Mouse (Mus musculus) embryo, embryonic 11.5 days (tissue): ENCODE measurements around the gene Tm9sf1.

ENCODE experiments used
- DNase-seq: peaks from one replicate; pipeline ENCODE4 v3.0.0-alpha.2; 2012; ENCODE audit warnings: low read depth, low spot score

Gene Tm9sf1

DNA sequence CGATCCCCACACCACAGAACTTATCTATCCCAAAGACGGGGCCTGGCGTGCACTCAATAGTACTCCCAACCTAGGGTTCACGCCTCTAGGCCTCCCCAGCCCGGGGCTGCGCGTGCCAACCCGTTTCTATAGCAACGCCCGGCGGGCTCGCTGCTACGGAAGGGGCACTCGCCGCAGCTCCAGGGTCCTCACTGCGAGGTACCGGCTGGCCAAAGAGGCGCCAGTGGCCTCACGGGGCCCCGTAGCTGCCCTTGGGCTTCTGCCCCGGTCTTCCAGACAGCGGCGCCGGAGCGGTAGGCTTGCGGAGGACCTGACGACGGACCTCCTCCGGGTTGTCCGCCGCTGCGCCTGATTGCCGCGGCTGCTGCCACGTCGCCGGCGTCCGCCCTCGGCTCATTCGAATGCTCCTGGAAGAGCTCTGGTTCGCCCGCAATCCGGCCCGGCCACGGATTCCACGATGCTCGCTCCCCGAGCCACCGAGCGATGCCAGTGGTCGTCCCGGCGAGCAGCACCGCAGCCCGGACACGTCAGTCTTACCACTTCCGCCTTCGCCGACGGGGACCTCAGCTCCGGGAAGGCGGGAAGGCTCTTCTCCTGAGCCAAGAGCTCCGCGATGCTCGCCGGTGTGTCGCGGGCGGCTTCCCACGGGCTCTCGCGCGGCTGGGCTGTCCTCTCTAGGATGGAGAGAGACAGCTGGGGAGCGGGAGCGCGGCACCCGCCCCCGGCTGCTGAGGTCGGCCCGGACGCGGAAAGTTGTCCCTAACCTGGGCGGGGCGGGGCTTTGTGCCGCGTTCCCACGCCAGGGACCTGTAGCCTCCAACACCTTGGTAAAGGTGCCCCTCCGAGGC is at the start of gene Tm9sf1:
Gene Tm9sf1 (minus strand): TSS at position 747 of the 848 bp plus-strand sequence.
- DNase-seq = peak; percentile 68

DNA sequence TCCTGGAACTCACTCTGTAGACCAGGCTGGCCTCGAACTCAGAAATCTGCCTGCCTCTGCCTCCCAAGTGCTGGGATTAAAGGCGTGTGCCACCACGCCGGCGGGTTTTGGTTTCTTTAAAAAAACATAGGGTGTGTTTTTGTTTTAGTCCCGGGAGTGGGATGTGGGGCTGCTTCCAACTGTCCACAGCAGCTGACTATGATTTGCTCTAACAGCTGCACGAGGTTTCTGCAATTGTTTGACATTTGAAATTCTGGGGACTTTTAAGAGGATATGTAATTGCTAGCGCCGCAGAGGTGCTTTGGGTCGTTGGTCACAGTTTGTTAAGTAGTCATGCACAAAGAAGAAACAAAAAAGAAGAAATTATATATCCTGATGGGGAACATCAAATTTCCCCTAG is 45.8 kb upstream of the Tm9sf1 start:
- no peak for DNase-seq

DNA sequence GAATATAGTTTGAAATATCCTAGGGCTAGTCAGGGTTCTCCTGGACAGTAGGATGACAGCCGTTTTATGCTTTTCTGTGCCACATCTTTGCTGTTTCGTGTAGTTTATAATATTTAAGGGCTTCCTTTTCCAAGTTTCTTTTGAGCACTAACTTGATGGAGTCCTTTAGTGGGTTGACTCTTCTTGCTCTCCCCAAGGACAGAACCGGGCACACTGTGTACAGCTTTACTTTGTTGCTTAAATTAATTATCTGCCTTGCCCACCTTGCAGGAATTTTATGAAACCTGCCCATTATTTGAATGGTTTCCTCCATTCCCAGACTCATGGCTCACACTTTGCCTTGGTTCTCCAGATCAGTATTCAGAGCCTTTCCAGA is 38.5 kb upstream of the Tm9sf1 start:
- DNase-seq = no peak

GRCm38 (mm10) chr14:55681160-55682117 is 37.8 kb upstream of the Tm9sf1 start, which contains the start of gene Tinf2:
Gene Tinf2 (minus strand): TSS chr14:55681820.
- DNase-seq = peak; percentile 96

DNA sequence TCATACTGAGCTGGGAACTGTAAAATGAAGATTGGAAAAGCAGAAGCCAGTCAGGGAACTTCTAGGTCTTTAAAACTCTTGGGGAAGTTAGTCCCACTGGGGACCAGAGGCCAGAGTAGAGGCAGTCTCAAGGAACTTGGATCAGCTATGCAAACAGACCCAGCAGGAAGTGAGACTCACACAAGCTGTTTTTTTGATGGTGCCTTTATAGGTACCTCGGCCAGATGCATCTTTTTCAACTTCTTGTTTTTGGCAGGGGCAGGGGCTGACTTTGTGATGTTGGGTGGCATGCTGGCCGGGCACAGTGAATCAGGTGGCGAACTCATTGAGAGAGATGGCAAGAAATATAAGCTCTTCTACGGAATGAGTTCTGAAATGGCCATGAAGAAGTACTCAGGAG is 34.0 kb upstream of the Tm9sf1 start:
- no peak for DNase-seq

- no peak for DNase-seq
Observed at GRCm38 (mm10) chr14:55672741-55673060, 29.1 kb upstream of the Tm9sf1 start.

DNA sequence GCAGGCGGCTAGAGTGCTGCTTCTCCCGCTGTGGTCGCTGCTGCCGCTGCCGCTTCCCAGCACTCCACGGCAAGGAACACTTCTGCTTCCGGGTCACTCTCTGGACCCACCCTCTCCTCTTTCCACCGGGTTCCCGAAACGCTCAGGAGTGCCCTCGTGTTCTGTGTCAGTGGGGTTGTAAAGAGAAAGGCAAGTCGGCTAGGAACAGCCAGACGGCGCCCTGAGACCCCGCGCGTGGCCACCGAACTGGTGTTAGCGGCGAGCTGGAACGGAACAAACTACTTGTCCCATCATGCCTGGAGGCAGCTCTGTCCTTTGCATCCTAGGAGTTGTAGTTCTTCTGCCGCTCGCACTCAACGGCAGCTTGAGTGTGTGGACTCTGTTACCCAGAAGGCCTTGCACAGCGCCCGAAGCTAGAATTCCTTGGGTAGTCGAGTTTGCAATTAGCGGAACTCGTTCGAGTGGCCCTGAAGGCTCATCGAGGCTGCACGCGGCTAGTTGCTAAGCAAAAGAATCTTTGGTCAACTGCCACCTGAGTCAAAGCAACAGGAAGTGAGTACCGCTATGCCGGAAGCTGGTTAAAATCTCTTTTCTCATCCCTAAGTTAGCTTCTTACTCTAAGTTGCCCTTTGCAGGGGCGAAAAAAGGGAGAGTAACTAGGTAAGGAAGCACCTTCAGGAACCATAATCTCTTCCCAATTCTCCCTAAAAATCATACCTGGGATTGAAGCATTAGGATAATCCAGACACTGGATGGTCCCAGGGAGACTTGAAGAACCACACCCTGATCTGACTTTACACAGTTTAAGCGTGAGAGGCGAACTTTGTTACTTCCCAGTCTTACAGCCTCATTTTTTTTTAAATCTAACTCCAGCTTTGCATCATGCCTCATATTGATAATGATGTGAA is 28.5 kb upstream of the Tm9sf1 start, which contains the start of the genes Gmpr2 and Nedd8:
Gene Gmpr2 (plus strand): TSS at position 109 of the 908 bp plus-strand sequence.
Gene Nedd8 (minus strand): TSS at position 292 of the 908 bp plus-strand sequence.
- DNase-seq = peak; percentile 85

GRCm38 (mm10) chr14:55671486-55671832 is 27.9 kb upstream of the Tm9sf1 start:
- no peak for DNase-seq

DNA sequence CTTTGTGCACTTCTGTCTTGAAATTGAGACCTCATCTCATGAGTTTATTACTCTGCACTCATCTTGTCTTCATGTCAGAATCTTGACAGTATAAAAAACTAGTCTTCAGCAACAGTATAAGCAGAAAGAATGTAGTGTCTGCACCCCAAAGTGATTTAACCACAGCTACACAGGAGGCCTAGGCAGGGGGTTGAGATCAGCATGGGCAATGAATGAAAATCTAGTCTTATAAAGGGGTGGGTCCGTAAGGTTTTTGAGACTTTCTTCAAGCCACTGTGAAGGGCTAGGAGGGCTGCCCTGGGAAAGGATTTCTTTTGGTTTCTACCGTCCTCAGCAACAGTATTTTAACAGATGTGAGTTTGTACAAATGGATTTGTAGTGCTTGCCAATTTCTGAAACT is 17.0 kb upstream of the Tm9sf1 start:
- DNase-seq = no peak

- peak; percentile 76 for DNase-seq
Observed at GRCm38 (mm10) chr14:55659960-55660573, 16.5 kb upstream of the Tm9sf1 start, which contains the start of gene Mdp1. Gene Mdp1 (minus strand): TSS chr14:55660508.

DNA sequence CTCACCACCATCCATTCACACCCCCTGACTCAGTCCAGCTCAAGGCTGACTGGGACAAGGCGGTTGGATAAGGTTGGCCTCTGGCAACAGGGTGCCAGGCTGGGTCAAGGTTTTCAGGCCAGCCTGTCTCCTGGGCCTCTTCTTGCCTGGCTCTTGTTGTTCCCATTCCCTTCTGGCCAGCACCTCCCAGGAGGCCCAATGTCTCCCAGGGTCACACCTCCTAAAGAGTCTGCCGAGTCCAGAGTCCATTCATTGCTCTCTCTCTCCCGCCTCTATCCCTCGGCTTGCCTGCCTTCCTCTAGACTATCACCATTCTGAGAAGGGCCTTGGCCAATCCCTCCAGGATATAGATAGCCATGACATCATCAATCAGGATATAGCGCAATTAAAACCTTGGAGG is 14.4 kb upstream of the Tm9sf1 start:
- DNase-seq = no peak

GRCm38 (mm10) chr14:55656935-55657334 is 13.3 kb upstream of the Tm9sf1 start:
- DNase-seq = no peak

GRCm38 (mm10) chr14:55651528-55651927 is 7.9 kb upstream of the Tm9sf1 start:
- DNase-seq = no peak

DNA sequence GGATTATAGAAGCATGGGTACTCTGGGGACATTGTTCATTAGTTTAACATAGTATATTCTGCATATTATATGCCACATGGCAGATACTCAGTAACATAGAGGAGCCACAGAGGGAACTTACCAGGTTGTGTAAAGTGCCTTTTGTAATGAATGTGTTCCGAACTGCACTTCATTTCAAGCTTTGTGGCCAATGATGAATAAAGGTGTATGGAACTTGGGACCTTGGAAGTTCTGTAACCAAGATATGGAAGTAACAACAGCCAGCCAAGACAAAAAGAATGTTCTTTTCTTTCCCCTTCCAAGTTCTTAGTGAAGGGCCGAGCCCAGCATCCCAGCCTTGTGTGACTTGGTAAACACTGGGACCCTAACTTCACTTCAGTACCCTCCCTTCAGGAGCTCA is 6.3 kb upstream of the Tm9sf1 start, which contains the start of gene Tssk4:
Gene Tssk4 (plus strand): TSS at position 301 of the 400 bp plus-strand sequence.
- no peak for DNase-seq

GRCm38 (mm10) chr14:55644261-55644888 is 769 bp upstream of the Tm9sf1 start:
- DNase-seq = no peak

DNA sequence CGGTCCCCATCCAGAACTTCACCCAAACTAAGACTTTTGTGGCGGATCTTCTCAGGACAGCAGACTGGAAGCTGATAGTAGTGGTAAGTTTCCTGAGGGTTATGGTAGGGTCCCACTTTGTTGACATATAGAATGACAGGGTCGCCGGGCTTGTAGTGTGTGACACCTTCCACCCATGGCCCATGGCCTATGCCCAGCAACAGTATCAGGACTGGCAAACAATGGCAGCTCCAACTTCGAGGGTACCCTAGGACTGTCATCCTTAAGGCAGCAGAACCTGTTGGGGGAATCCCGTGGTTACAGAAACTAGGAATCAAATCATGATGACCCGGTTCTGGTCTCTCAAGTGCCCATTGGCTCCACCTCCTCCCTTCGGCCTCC is 937 bp downstream of the Tm9sf1 start:
- no peak for DNase-seq

GRCm38 (mm10) chr14:55641291-55641690 is 2.3 kb downstream of the Tm9sf1 start:
- no peak for DNase-seq

- no peak for DNase-seq
Observed at GRCm38 (mm10) chr14:55640816-55641215, 2.8 kb downstream of the Tm9sf1 start.

- no peak for DNase-seq
Observed at GRCm38 (mm10) chr14:55637795-55638194, 5.8 kb downstream of the Tm9sf1 start, which contains the start of gene Gm49378. Gene Gm49378 (minus strand): TSS chr14:55637895.

GRCm38 (mm10) chr14:55635523-55636007 is 8.0 kb downstream of the Tm9sf1 start, which contains the start of gene Ipo4:
Gene Ipo4 (minus strand): TSS chr14:55635957.
- DNase-seq = peak; percentile 80
